Mouse (Mus musculus) ES-E14 (cell line): ENCODE measurements around the gene Ptgfr.

Experiments used
- CHD2 ChIP-seq: IDR thresholded peaks from 2 replicates; pipeline ENCODE4 v1.6.1; 2014; ENCODE audit warnings: mild to moderate bottlenecking, low read depth, low read length, inconsistent platforms
- HCFC1 ChIP-seq: IDR thresholded peaks from 2 replicates; pipeline ENCODE4 v1.6.1; 2012; ENCODE audit warnings: low read length, inconsistent platforms, borderline replicate concordance; ENCODE audit not compliant: insufficient read depth
- ZC3H11A ChIP-seq: IDR thresholded peaks from 2 replicates; pipeline ENCODE4 v1.6.1; 2012; ENCODE audit warnings: low read depth, mild to moderate bottlenecking, inconsistent platforms, low read length, borderline replicate concordance
- ZNF384 ChIP-seq: IDR thresholded peaks from 2 replicates; pipeline ENCODE4 v1.6.1; 2012; ENCODE audit warnings: low read depth, low read length, inconsistent platforms

DNA sequence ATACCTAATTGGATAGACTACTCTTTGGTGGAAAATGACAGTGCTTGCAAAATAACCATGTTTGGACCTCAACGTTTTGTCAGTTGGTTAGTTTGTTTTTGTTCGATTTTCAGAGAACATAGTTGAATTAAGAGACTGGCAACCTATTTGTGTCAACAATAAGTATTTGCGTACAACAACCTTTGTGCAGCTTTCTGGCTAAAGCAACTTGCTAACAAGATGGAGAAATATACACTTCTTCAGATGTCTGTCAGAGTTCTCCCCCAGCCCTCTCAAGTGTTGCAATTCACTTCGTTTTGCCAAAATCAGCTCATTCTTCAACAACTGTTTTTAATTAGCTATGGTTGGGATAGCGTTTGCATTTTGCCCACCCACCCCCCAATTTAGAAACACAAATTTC is 46.5 kb upstream of the Ptgfr start:
- TF ChIP-seq HCFC1 (no peak), ZNF384 (no peak), ZC3H11A (no peak), CHD2 (no peak)
